Mouse (Mus musculus) gastrocnemius, adult 18-20 months (tissue): ENCODE measurements at regions not wholly inside any gene's neighbourhood (a gene's known extent, or its start where the extent isn't known, plus 50 kb on each side); places are given as distances from the start of the nearest gene placed in this dataset.

Source experiments
- DNase-seq: peaks from one replicate; pipeline ENCODE4 v3.0.0; 2021; ENCODE audit warnings: low spot score

DNA sequence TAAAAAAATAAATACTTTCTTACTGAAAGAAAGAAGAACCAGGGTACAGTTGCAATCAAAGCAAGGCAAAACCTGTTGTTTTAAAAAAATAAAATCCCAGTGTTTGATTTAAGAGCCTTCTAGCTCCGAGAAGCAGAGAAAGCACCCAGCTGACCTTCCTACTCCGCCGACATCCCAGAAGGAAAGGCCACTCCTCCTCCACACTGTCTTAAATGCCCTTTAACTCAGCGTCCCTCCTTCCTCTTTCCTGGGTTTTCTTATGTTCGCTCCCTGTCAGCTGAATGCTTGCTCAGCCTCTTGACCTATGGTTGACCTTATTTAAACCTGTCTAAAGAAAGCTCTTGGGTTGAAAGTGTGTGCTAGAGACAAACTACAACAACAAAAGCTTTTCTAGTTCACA is 79.1 kb downstream of the Sptssa start:
- DNase-seq, result no peak

DNA sequence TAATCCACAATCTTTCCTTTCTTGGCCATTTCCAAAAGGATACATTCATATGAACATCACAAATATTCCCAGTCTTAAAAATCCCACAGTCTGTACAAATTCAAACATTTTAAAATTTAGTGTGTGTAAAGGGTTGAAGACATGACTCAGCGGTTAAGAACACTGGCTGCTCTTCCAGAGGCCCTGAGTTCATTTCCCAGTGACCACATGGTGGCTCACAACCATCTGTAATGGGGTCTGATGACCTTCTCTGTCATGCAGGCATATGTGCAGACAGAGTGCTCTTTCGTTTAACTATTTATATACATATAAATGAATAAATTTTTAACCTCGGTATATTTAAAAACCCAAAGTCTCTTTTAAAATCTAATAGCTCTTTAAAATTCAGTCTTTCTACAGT is 79.6 kb downstream of the Sptssa start:
- no peak for DNase-seq

DNA sequence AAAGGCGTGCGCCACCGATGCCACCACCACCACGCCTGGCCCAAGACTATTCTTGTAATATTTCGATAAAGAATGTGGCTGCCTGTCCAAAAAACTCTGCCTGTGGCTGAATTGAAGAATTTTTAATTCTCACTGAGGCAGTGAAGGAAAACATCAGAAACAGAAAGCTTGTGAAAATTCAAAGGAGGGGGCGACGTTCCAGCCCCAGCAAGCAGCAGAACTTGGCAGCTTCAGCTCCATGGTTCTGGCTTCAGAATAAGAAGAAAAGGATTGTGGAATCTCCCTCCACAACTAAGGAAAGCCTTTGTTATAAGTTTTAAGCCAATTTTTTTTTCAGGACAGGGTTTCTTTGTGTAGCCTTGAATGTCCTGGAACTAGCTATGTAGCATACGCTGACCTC is 83.5 kb downstream of the Sptssa start:
- no peak for DNase-seq

DNA sequence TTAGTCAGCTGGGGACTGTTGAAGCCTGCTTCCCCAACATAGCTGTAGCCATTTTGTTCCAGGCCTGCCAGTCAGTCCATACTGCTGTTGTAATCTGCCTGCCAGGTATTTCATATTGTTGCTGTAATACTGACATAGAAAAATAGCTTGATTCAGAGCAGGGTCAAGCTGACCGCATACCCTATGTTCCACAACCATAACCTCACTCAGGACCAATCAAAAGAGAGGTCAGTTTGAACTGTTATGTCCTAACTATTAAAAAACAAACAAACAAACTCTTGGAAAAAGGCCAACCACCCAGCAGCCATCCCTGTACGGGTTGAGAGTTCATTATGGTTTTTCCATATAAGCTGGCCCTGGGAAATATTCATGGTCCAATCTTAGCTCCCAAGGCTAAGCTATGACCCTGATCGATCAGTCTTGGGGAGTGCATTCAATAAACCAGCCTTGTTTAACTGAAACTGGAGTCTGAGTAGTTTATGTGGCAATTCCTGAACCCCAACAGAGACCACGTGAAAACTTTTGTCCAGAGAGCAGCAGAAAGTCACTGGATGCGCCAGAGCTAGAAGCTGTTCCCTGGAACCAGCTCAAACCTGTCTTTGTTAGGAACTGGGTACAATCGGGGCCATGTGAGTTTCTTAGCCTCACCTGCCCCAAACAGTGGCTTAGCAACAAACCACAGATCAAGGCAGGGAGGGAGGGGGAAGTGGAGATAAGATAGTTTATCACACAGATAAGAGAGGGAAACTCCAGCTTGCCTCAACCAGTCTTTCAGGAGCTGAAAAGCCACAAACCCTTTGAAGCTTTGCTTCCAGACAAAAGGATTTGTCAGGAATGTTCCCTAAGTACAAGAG is 88.1 kb downstream of the Sptssa start:
- no peak for DNase-seq

DNA sequence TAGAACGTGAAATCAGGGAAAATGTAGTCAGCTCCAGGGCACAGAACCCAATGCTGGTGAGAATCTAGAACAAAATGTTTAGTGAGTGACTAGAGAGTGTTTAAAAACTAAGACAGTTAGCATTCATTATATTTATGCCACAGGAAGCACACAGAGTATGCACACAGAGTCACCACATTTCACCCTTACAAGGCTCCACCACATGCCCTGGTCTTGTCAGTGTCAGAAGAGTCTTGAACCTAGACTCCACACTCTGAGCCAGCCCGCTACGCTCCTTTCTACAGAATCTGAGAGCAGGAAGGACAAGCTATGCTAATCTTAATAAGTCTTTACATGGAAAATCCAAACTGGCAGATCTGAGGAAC is 89.0 kb downstream of the Sptssa start:
- no peak for DNase-seq

DNA sequence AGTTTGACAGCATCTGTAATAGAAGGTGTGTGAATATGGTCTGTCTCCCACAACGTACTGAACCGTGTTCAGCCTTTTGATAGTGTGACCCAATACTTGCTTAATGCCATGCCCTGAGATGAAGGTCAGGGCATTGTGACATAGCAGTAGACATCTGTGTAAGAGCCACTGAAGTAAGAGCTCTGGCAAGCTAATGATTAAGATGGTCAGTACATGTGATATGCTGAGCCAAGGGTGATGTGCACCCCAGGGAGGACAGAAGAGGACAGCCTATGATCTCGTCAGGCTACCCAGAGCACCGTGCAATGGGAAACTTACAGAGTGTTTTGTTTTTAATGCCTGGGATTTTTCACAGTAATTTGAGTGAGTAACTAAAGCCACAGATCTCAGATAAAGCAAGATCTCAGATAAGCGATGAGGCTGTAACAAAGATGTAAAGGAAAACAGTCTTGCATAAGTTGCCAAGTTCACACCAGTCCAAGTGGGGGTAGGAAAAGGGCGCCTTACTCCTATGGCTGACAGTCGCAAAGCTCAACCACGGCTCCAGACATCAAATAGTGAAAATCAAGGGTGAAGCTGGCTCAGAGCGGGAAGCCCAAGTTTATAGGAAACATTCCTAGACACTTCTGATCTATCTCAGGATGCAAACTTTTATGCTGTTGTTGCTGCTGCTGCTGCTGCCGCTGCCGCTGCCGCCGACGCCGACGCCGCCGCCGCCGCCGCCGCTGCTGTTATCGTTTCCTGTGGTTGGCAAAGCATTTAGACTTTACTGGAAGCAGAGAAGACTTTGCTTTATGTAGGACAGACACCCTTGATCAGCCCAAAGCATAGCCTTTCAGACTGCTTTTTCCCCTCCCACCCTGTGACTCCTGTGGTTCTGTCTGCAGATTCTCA is 89.6 kb downstream of the Sptssa start:
- no peak for DNase-seq

DNA sequence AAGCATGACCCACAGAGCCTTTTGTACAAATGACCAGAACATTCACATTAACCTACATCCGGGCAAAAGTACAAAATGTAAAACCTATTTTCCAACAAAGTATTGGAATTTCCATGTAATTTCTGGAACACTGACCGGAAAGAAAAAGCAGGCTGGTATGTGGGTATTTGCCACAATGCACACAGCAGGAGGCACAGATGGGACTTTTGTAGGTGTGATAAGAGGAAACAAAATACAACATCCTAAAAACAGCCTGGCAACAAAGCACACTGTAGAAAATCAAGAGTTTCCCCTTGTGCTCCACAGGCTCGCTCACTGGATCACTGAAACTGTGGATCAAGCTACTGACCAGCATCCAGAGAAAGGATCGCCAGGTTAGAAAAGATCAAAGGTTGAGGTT is 94.4 kb downstream of the Sptssa start:
- no peak for DNase-seq

DNA sequence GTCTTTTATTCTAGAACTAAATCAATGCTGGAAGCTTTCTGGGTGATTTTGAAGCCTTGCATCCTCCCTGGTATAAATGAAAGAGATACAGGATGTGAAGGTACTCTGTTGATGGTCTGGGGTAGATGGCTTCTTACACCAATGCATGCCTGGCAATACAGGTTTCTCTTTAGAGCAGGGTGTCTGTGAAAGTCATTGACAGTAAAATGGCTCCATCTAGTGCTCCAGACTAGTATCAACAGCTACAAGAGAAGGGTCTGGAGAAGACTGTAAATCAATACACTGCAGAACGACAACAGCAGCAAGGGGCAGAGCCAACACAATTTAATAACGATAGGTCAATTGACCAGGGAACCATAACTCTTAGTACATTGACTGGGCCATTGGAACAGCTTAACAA is 98.3 kb downstream of the Sptssa start:
- peak; percentile 15 for DNase-seq

DNA sequence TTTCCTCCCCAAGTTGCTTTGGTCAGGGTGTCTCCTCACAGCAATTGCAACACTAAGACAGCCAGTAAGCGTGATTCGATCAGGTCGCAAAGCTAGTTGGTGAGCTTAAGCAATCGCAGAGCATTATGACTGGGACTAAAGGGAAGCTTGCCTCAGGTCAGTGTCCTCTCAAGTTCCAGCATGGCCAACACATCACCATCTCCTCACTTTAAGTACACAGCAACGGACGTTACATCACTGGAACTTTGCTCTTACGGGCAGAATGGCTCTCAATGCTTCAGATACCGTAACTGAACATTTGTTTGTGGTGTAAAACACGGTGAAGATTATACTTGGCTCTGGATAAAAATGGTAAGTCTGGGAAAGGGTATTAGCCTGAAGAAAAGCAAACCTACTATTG is 106.7 kb downstream of the Sptssa start:
- no peak for DNase-seq

DNA sequence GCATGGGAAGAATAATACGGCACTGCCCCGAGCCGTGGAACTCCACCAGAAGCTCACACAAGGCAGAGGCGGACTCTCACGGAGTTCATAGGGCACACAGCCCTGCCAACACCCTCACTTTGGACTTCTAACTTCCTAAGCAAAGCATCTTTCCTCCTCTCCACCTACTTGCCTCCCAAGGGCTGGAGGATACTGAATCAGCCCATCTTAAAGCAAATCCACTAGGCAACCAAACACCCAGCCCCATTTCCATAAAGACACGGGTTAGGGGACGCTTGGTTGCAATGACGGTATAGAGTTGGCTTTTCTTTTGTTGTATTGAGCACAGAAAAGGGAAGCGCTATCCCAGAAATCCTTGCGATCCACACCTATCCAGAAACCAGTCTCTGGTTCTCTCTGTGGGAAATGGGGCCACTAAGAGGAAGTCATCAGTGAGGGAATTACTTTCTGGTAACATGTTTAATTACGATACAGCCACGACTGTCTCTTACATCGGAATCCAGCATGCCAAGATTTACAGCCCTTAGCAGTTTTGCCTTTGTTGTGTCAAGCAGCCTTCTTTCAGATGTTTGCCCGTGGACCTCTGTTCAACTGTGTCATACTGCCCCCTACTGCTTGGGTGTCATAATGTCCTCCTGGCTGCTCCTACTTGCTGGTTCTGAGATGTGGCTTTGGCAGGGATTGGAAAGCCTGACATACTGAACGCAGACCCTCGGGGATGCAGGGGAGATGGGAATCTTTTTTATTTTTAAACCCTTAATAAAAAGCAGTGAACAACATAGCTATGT is 110.4 kb downstream of the Sptssa start:
- DNase-seq, result peak; percentile 72

DNA sequence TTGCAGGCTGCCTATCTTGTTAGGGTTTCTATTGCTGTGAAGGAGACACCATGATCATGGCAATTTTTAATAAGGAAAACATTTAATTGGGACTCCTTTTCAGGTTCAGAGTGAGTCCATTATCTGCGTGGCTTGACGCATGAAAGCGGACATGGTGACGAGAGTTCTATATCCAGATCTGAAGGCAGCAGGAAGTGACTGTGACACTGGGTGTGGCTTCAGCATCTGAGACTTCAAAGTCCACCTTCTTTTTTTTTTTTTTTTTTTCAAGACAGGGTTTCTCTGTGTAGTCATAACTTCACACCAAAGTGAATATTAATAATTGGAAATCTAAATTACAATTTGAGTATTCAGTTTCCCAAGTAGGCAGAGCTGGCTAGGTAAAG is 118.1 kb downstream of the Sptssa start:
- no peak for DNase-seq

DNA sequence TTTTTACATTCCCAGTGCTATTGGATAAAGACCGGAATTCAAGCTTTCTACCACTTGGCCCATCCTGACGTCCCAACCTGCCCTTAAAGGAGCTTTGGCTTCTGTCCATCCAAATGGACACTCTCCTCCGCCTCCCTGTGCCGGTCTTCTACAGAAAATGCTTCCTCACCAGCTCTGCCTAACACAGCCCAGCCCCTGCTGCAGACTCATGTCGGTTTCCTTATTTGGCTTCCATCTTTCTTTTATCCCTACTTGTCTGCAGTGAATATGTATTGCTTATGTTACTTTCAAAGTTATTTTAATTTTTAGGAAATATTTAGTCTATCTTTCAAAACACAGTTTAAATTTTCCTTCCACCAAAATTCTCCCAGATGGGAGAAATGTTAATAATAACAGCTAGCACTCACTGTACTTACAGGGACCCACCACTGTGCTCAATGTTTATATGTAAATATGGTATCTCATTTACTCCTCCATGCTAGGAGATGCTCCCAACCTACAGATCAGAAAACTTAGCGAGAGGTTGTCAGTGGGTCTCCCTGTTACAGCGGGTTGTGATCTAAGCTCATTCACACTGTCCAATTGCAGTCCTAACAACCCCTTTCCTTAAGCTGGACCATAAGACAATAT is 118.6 kb downstream of the Sptssa start:
- DNase-seq, result no peak

DNA sequence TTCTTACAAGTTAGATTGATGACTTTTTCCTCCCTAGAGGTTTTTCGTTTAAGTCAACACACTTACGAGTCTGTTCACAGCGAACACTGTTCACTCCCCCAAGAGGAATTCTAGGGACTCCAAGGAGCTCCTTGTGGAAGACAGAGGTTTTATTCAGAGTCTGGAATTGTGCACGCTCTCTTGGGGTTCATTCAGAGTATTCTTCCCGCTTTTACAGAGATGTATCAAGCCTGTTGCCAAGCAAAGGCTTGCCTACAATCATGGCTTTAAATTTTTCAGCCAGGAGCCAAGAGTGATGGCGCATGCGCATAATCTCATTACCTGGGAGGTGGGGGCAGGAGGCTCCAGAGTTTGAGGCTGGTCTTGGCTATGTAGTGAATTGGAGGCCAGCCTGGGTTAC is 119.4 kb downstream of the Sptssa start:
- no peak for DNase-seq

DNA sequence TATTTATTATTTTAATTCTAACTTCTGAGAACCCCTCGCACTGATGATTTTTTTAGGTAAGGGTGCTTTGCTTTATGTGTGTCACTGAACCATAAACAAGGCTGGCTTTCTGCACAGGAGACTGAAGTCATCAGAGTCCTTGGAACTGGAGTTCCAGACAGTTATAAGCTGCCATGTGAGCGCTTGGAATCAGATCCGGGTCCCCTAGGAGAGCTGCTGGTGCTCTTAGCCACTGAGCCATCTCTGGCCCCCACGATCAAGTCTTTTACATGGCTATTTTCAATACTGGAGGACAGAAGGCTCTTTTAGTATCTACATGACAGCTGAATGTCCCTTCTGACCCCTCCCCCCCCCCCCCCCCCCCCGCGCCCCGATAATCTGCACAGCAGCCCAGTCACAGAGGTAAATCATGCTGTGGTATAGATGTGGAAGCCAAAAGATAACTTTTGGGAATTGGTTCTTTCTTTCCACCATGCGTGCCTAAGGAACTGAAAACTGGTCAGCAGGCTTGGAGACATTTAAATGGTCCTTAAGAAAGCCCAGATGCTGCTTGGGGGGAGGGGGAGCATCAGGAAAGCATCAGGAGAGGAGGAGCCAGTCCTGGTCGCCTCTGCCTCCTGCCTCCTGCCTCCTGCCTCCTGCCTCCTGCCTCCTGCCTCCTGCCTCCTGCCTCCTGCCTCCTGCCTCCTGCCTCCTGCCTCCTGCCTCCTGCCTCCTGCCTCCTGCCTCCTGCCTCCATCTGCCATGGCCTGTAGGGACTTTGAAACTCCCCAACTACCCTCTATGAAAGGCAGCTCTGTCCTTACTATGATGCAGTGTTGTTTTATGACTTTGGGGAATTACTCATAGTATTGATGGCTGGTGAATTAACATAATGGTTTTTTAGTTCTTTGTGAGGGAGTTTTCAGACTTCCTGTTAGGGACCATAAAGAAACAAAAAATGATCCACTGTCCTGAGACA is 120.5 kb downstream of the Sptssa start:
- no peak for DNase-seq

DNA sequence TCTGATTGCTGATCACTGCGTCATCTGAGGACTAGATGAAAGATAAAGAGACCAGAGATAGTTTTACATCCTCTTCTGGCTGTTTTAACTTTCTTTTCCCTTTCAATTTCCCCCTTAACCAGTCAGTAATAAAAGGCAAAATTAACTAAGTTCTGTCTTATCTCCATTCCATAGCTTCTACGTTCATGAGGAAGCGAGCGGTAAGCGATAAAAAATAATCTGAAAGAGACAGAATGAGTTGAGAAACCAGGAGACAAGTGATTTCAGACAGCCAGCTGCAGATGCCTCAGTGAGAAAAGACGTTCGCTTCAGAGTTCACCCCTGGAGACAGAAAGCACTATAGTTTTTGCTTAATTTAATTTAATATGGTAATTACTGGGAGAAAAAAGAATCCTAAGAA is 121.5 kb downstream of the Sptssa start:
- no peak for DNase-seq

DNA sequence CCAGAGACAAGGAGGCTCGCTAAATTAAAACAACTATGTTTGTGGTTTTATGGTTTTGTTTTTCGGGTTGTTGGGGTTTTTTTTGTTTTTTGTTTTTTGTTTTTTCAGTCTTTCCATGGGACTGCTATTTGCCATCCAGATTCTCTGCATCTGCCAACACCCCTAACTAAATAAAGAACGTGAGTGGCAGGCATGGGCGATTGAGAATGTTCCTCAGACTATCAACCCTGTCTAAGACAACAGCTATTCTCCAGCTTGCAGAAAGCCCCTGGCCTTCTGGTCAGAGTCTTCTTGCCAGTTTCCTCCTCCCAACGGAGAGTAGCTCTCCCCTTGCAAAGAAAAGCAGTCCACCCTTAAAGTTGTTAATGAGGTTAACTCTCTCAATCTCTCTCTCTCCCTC is 123.2 kb downstream of the Sptssa start:
- no peak for DNase-seq

DNA sequence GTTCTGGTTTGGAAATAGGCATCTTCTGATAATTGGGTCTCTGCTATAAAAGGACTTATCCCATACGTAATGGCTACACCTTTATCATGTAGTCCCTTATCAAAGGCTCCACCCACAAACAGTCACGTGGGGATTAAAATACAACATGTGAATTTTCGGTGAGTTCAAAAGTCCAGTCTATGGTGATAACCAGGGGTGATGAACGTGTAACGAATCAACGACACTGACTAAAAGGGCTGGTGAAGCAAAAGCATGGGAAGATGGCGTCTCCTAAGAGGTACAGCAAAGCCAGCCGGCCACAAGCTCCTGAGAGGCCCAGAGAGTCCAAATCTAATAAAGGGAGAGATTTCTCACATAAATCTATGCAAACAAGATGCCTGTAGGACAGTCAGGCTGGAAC is 124.3 kb downstream of the Sptssa start:
- DNase-seq, result no peak

DNA sequence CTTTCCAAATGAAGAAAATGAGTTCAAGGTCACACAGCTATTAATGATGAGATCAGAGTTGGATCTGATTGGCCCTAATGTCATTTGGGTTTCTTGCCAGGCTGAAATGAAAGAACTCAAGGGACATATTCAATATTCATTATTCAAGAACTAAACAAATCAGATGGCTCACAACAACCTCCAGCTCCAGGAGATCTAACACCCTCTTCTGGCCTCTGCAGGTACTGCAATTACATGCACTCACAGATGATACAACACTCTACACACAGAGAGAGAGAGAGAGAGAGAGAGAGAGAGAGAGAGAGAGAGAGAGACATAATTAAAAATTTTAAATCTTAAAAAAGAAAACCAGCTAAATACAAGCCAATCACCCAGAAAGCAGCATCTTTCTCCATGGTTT is 128.3 kb downstream of the Sptssa start:
- peak; percentile 14 for DNase-seq

DNA sequence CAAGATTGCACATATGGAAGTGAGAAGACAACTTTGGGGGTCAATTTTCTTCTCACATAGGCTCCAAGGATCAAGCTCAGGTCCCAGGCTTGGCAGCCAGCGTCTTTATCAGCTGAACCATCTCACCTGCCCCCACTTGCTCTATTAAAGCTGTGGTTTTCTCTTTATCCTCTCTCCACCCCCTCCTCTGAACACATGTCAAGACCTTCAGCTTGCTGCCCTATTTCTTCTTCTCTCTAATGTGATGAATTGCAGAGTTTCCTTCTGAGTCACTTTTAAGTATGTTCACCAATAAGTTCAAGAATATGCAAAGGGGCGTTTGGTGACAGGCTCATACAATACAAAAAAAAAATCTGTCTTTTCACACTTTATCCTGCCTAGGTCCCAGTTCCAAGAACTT is 128.8 kb downstream of the Sptssa start:
- DNase-seq, result no peak

DNA sequence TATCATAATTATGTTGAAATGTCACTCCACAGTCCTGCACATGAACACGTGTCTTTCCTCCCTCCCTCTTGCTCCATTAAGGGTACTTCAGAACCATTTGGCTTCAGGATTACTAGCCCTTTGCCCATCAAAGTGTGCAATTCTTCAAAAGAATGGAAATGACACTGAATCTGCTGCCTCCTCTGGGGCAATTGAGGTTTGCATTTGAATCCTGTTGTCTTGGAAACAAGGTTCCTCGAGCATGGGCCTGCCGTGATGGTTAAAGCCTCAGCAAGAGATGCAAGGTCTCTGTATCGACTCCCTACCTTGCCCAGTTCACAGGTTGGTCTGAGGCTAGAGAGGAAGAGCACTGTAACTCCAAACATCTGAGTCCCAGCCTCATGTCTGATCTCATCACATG is 136.0 kb downstream of the Sptssa start:
- DNase-seq, result no peak
